Mouse (Mus musculus) ES-E14 (cell line): Measurements from ENCODE around the gene Fam13a.

Source experiments
- CHD2 ChIP-seq: IDR thresholded peaks from 2 replicates; pipeline ENCODE4 v1.6.1; 2014; ENCODE audit warnings: mild to moderate bottlenecking, low read depth, low read length, inconsistent platforms
- ZNF384 ChIP-seq: IDR thresholded peaks from 2 replicates; pipeline ENCODE4 v1.6.1; 2012; ENCODE audit warnings: low read depth, low read length, inconsistent platforms

GRCm38 (mm10) chr6:58903171-58903570 lies 121.2 kb downstream of the Fam13a start:
- TF ChIP-seq ZNF384 (no peak), CHD2 (no peak)
